Mouse (Mus musculus) small intestine, adult 2 months (tissue): ENCODE results near the gene Lin54. TPM values are rescaled to one million over a fixed set of nuclear protein-coding genes. Genes with fewer than 3 reads are reported as not detected.

Source experiments
- H3K27ac ChIP-seq: fragments of 200-500 bp; 2 replicates; pipeline ENCODE4 v1.5.1; 2012; ENCODE audit warnings: low read depth, low read length, control low read depth, inconsistent platforms; ENCODE audit not compliant: insufficient read depth
- H3K27me3 ChIP-seq: fragments of 200-500 bp; 2 replicates; pipeline ENCODE4 v1.6.1; 2012; ENCODE audit warnings: mild to moderate bottlenecking, moderate library complexity, low read length, inconsistent platforms; ENCODE audit not compliant: control insufficient read depth, insufficient read depth
- H3K36me3 ChIP-seq: fragments of 200-500 bp; 2 replicates; pipeline ENCODE4 v1.6.1; 2012; ENCODE audit warnings: mild to moderate bottlenecking, low read length, control low read depth, inconsistent platforms; ENCODE audit not compliant: control insufficient read depth, insufficient read depth
- H3K4me1 ChIP-seq: fragments of 200-500 bp; 2 replicates; pipeline ENCODE4 v1.6.1; 2012; ENCODE audit warnings: low read length, inconsistent platforms, mixed read lengths; ENCODE audit not compliant: control insufficient read depth, insufficient read depth, insufficient read length
- H3K4me3 ChIP-seq: fragments of 200-500 bp; 2 replicates; pipeline ENCODE4 v1.5.1; 2012; ENCODE audit warnings: low read depth, mild to moderate bottlenecking, control low read depth, inconsistent platforms, low read length, moderate library complexity
- CTCF ChIP-seq: fragments of 200-500 bp; IDR thresholded peaks from 2 replicates; pipeline ENCODE4 v1.5.1; 2012; ENCODE audit warnings: low read depth, mild to moderate bottlenecking, control low read depth, inconsistent platforms, low read length, moderate library complexity, mixed read lengths; ENCODE audit not compliant: insufficient replicate concordance, insufficient read length; ENCODE audit errors: extremely low read depth
- POLR2A ChIP-seq: fragments of 200-500 bp; IDR thresholded peaks from 2 replicates; pipeline ENCODE4 v1.6.1; 2012; ENCODE audit warnings: low read depth, mild to moderate bottlenecking, control low read depth, inconsistent platforms, low read length, moderate library complexity
- WGBS: fragments of 180-500 bp; shearing (Covaris S2); methylation state at CpG from one replicate; pipeline ENCODE4 v1.1.7; 2018; 5-methylcytosine and 5-hydroxymethylcytosine counted together
- polyA plus RNA-seq: library from polyadenylated mRNA; depleted of rRNA; stranded (reverse); fragments of >200 nt; gene quantifications from 2 replicates; pipeline ENCODE4 v1.2.3, GENCODE M21; 2012

Gene Lin54
- polyA plus RNA-seq, 1 experiment: 6.3 TPM

DNA sequence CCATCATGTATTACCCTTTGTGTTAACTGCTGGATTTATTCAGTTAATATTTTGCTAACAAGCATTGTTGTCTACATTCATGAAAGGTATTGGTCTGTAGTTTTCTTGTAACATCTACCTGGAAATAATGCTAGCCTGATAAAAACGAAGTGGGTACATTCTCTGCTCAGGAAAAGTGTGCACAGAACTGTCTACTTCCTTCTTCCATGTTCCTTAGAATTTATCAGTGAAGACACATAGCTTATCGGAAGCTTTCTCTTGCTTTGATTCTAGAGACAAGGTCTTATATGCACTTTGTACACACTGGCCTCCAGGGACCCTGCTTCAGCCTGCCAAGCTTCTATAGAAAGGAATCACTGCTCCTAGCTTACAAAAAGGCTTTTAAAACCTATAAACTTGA, 11.1 kb downstream of the Lin54 start:
- Histone ChIP-seq H3K36me3 (peaks cover 3% of the 10 kb centered on the region; the same call in 1 of the 2 replicates), H3K4me1 (no peaks in the 10 kb centered on the region), H3K27ac (no peak overlapping the region), H3K4me3 (no peak overlapping the region), H3K27me3 (no peaks in the 10 kb centered on the region)
- TF ChIP-seq POLR2A: no peak
- TF ChIP-seq CTCF: no peak
- WGBS: 36% methylated on average over 2 of the region's 2 CpGs

DNA sequence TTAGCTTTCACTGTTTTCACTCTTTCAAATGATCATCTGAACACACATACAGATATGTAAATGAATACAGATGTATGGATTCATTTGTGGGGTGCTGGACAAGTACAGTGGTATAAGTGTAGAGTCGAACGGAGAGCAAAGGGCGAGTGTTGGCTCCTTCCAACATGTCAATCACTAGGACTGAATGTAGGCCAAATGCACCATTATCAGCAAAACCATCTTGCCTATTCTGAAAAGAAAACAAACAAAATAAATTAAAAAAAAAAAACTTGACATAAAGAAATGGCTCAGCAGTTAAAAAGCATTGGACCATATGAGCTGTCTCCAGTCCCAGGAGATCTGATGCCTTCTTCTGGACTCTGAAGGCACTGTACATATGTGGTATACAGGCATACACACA, 12.2 kb downstream of the Lin54 start:
- H3K4me1 ChIP-seq: no peaks in the 10 kb centered on the region
- H3K36me3 ChIP-seq: peaks cover 3% of the 10 kb centered on the region; the same call in 1 of the 2 replicates
- no peaks in the 10 kb centered on the region for H3K27me3 ChIP-seq
- WGBS: 90% methylated on average over 3 of the region's 3 CpGs
- TF ChIP-seq CTCF (no peak), POLR2A (no peak)
- H3K27ac ChIP-seq: no peak overlapping the region
- no peak overlapping the region for H3K4me3 ChIP-seq

DNA sequence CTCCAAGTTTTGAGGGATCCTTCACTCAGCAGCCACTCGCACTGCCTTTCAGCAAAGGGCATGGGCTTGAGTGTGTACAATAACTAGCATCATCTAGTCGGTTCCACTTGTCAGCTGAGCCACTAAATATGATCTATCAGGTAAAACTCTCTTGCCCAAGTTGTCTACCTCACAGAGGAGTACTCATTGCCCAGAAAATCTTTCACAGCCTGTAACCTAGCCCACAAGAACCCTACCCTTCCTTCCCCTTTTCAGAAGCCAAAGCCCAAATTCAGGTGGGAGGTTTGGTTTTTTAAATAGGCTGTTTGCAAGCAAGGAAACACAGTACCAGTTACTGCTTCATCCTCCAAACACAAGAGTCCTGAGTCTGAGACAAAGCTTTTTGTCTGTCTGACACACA, 13.3 kb downstream of the Lin54 start:
- Histone ChIP-seq H3K27me3 (no peaks in the 10 kb centered on the region), H3K4me1 (no peaks in the 10 kb centered on the region), H3K27ac (no peak overlapping the region), H3K36me3 (peaks cover 3% of the 10 kb centered on the region; the same call in 1 of the 2 replicates), H3K4me3 (no peak overlapping the region)
- 63% methylated on average over 2 of the region's 2 CpGs for WGBS
- TF ChIP-seq POLR2A (no peak), CTCF (no peak)

DNA sequence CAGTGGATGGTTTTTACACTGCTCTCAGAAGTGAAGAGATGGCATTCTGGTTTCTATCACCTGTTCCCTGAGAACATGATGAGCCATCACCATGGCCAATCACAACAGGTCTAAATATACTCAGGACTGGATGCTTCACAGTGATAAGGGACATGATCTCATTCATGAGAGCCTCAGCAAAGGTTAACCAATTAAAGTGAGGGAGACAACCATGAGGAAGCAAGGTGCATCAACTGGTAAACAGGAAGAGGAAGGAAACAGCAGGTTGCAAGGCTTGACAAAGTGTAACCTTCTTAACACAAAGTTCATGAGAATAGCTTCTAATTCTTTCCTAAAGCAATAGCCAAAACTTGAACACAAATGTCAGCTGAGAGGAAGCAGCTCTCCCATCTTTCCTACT, 16.9 kb downstream of the Lin54 start:
- TF ChIP-seq POLR2A (no peak), CTCF (no peak)
- H3K36me3 ChIP-seq: peaks cover 12% of the 10 kb centered on the region
- no peak overlapping the region for H3K4me3 ChIP-seq
- H3K4me1 ChIP-seq: no peaks in the 10 kb centered on the region
- H3K27me3 ChIP-seq: no peaks in the 10 kb centered on the region
- H3K27ac ChIP-seq: 0 out of 2 replicates have a peak overlapping the region, but pooled peaks have one; percentile 6

DNA sequence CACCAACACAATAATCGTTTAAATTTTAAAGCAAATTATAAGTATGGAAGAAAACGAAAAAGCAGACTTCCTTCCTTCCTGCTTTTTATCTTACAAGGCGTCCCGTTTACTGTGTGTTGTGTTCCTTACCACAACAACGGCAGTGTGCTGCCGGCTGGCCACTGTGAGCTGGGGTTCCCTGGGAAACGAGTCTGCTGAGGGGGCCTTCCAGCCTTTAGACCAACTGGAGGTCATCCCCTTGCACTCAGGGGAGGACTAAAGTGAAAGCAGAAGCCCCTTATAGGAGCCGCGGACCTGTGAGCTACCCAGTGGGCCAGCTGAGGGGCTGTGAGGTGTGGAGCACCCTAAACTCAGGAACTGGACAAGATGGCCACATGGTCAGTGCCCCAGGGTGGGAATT, 22.8 kb downstream of the Lin54 start:
- H3K36me3 ChIP-seq: peaks cover 24% of the 10 kb centered on the region
- TF ChIP-seq POLR2A (no peak), CTCF (no peak)
- 81% methylated on average over 9 of the region's 9 CpGs for WGBS

DNA sequence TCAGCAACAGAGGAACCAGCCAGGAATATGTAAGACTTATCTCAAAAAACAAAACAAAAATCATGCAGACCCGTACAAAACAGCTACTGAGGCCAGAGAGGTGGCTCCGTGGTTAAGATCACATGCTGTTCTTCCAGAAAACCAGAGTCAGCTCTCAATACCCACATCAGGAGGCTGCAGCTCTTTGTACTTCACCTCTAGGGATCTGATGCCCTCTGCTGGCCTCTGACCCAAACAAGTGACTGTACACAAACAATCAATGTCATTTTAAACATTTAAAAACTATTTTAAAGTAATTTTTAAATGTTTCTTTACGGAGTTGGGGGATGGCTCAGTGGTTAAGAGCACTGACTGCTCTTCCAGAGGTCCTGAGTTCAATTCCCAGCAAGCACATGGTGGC, 24.1 kb downstream of the Lin54 start:
- no peak for TF ChIP-seq POLR2A
- peak; percentile 27; the same call in 1 of the 2 replicates for TF ChIP-seq CTCF
- 87% methylated on average over 3 of the region's 3 CpGs for WGBS

More for the DNA sequence above, 22.8 kb downstream of the Lin54 start:
- Histone ChIP-seq H3K4me1 (no peaks in the 10 kb centered on the region), H3K4me3 (no peak overlapping the region), H3K27me3 (no peaks in the 10 kb centered on the region), H3K27ac (no peak overlapping the region)

DNA sequence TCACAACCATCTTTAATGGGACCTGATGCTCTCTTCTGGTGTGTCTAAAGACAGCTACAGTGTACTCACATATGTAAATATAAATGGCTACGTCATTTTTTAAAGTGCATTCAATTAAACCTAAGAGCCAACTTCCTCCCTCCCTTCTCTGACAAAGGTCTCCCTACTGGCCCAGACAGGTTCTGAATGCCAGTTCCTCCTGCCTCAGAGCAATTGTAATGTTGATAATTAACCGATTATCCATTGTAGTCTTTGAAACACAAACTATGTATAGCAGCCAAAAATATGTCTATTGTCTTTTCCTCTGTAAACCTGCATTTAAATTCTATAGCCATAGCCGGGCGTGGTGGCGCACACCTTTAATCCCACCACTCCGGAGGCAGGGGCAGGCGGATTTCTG, 33.1 kb downstream of the Lin54 start:
- Histone ChIP-seq H3K36me3 (peaks cover 13% of the 10 kb centered on the region), H3K4me3 (no peak overlapping the region), H3K4me1 (no peaks in the 10 kb centered on the region), H3K27me3 (no peaks in the 10 kb centered on the region), H3K27ac (no peak overlapping the region)
- 87% methylated on average over 7 of the region's 7 CpGs for WGBS
- TF ChIP-seq POLR2A (no peak), CTCF (no peak)

More for the DNA sequence above, 24.1 kb downstream of the Lin54 start:
- H3K4me1 ChIP-seq: no peaks in the 10 kb centered on the region
- H3K27me3 ChIP-seq: no peaks in the 10 kb centered on the region
- H3K27ac ChIP-seq: no peak overlapping the region
- H3K36me3 ChIP-seq: peaks cover 26% of the 10 kb centered on the region
- H3K4me3 ChIP-seq: no peak overlapping the region

DNA sequence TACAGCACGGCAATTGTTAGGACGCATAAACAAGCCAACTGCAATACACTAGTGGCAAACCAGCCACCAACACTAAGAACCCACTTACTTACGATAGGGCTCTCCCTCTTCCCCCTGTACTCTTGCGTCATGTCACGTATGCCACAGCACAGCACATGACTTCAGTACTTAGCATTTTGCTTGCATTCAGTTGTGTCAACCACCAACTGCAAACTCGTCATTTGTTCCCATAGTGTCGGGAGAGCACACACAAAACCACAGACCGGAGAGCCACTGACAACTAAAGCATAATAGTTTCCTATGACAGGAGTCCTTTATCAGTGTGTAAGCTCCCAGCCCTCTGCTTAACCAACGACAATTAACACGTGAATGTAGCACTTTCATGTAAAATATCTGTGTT, 33.8 kb downstream of the Lin54 start:
- TF ChIP-seq POLR2A (no peak), CTCF (no peak)
- Histone ChIP-seq H3K27ac (no peak overlapping the region), H3K4me1 (no peaks in the 10 kb centered on the region), H3K36me3 (peaks cover 11% of the 10 kb centered on the region), H3K4me3 (no peak overlapping the region), H3K27me3 (no peaks in the 10 kb centered on the region)
- 85% methylated on average over 10 of the region's 10 CpGs for WGBS
